Mouse (Mus musculus): Measurements from ENCODE around the gene Rnf220. TPM values are rescaled to one million over a fixed set of nuclear protein-coding genes. Genes with fewer than 3 reads are reported as not detected.
A peak's percentile ranks its signal among the peaks of the same experiment; 100 is the strongest.

The Rnf220 gene
- polyA plus RNA-seq, 1 experiment from 2014 or later: 63.3 TPM

GRCm38 (mm10) chr4:117380558-117380935, 116.3 kb downstream of the Rnf220 start:
- H3K4me2 ChIP-seq: no peak overlapping the region
- H3K9me3 ChIP-seq (ENCODE audit: control insufficient read depth, low read length): no peaks in the 10 kb centered on the region
- H3K36me3 ChIP-seq (ENCODE audit: control insufficient read depth, insufficient read depth, low read length): no peaks in the 10 kb centered on the region
- H3K4me3 ChIP-seq (ENCODE audit: low read depth, low read length): no peak overlapping the region
- 94% methylated on average over 5 of the region's 5 CpGs for WGBS
- H3K9ac ChIP-seq (ENCODE audit: low read length): no peak overlapping the region
- DNase-seq (ENCODE audit: low spot score, missing footprints) (no peak), ATAC-seq (ENCODE audit: low FRiP score) (no peak)
- no peak overlapping the region; the same call in 1 of the 2 replicates for H3K27ac ChIP-seq (ENCODE audit: low read depth, low read length)
- peaks cover 36% of the 10 kb centered on the region for H3K27me3 ChIP-seq (ENCODE audit: control insufficient read depth, insufficient read depth, low read length)
- H3K4me1 ChIP-seq (ENCODE audit: control insufficient read depth, insufficient read depth, low read length): peaks cover 14% of the 10 kb centered on the region

DNA sequence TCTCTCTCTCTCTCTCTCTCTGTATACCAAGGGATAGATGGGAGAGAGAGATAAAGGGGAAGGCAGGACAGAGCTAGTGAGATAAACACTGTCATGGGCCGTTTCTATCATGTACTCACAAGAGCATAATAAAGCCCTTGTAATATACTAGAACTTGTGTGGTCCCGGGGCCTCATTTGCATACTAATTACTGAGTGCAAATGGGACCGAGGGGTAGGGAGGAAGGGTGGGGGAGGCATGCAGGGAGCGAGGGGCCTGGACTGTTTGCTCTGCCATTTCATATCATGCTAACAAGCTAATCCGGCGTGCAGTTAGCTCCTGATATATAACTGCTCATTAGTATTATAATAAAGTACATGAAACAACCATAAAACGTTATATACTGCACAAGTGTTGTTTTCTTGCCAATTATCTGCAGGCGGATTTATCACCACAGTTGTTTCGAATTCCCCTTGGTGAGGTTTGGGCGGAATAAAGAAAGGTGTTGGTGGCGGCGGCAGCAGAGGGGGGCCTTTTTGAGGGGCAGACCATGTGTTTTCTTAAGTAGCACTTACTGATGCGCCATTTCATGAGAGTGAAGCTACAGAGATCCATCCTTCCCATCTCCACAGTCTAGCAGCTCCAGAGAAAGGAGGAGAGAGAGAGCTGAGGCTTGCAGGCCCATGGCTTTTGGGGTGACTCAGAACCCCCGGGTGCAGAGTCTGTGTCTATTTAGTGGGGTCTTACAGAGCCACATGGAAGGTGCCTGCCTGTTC, 116.9 kb downstream of the Rnf220 start:
- 0 out of 2 replicates have a peak, but pooled peaks have one; percentile 52 for ATAC-seq (ENCODE audit: low FRiP score)
- Histone ChIP-seq H3K27me3 (ENCODE audit: control insufficient read depth, insufficient read depth, low read length) (peaks cover 38% of the 10 kb centered on the region), H3K4me1 (ENCODE audit: control insufficient read depth, insufficient read depth, low read length) (peaks cover 14% of the 10 kb centered on the region), H3K9me3 (ENCODE audit: control insufficient read depth, low read length) (no peaks in the 10 kb centered on the region), H3K4me2 (no peak overlapping the region), H3K27ac (ENCODE audit: low read depth, low read length) (no peak overlapping the region), H3K36me3 (ENCODE audit: control insufficient read depth, insufficient read depth, low read length) (no peaks in the 10 kb centered on the region), H3K9ac (ENCODE audit: low read length) (no peak overlapping the region), H3K4me3 (ENCODE audit: low read depth, low read length) (no peak overlapping the region)
- DNase-seq (ENCODE audit: low spot score, missing footprints): no peak
- WGBS: 70% methylated on average over 14 of the region's 14 CpGs

- no peaks in the 10 kb centered on the region for H3K9me3 ChIP-seq (ENCODE audit: control insufficient read depth, low read length)
- peak overlapping the region; percentile 1; the same call in 1 of the 2 replicates for H3K4me3 ChIP-seq (ENCODE audit: low read depth, low read length)
- H3K4me2 ChIP-seq: peak overlapping the region; percentile 21; the same call in 1 of the 2 replicates
- peak overlapping the region; percentile 20 for H3K27ac ChIP-seq (ENCODE audit: low read depth, low read length)
- H3K9ac ChIP-seq (ENCODE audit: low read length): no peak overlapping the region
- H3K36me3 ChIP-seq (ENCODE audit: control insufficient read depth, insufficient read depth, low read length): no peaks in the 10 kb centered on the region
- WGBS: 3% methylated on average over 10 of the region's 10 CpGs
- peaks cover 42% of the 10 kb centered on the region for H3K4me1 ChIP-seq (ENCODE audit: control insufficient read depth, insufficient read depth, low read length)
- DNase-seq (ENCODE audit: low spot score, missing footprints): peak; percentile 94
- peaks cover 71% of the 10 kb centered on the region for H3K27me3 ChIP-seq (ENCODE audit: control insufficient read depth, insufficient read depth, low read length)
- ATAC-seq (ENCODE audit: low FRiP score): no peak
These were observed 122.7 kb downstream of the Rnf220 start for GRCm38 (mm10) chr4:117374078-117374540.

GRCm38 (mm10) chr4:117373324-117374077, 123.4 kb downstream of the Rnf220 start:
- under 1% methylated on average over 14 of the region's 16 CpGs for WGBS

GRCm38 (mm10) chr4:117371896-117372295, 125.0 kb downstream of the Rnf220 start:
- H3K4me3 ChIP-seq (ENCODE audit: low read depth, low read length): no peak overlapping the region
- H3K36me3 ChIP-seq (ENCODE audit: control insufficient read depth, insufficient read depth, low read length): no peaks in the 10 kb centered on the region
- 6% methylated on average over 2 of the region's 2 CpGs for WGBS
- no peak overlapping the region for H3K4me2 ChIP-seq
- peaks cover 84% of the 10 kb centered on the region for H3K27me3 ChIP-seq (ENCODE audit: control insufficient read depth, insufficient read depth, low read length)
- DNase-seq (ENCODE audit: low spot score, missing footprints) (peak; percentile 84), ATAC-seq (ENCODE audit: low FRiP score) (no peak)
- no peaks in the 10 kb centered on the region for H3K9me3 ChIP-seq (ENCODE audit: control insufficient read depth, low read length)
- no peak overlapping the region for H3K9ac ChIP-seq (ENCODE audit: low read length)
- peaks cover 47% of the 10 kb centered on the region for H3K4me1 ChIP-seq (ENCODE audit: control insufficient read depth, insufficient read depth, low read length)
- H3K27ac ChIP-seq (ENCODE audit: low read depth, low read length): no peak overlapping the region

More at GRCm38 (mm10) chr4:117373324-117374077, 123.4 kb downstream of the Rnf220 start:
- Histone ChIP-seq H3K9ac (ENCODE audit: low read length) (peak overlapping the region; percentile 29; the same call in 1 of the 2 replicates), H3K4me2 (peak overlapping the region; percentile 21), H3K27me3 (ENCODE audit: control insufficient read depth, insufficient read depth, low read length) (peaks cover 73% of the 10 kb centered on the region), H3K4me1 (ENCODE audit: control insufficient read depth, insufficient read depth, low read length) (peaks cover 42% of the 10 kb centered on the region), H3K4me3 (ENCODE audit: low read depth, low read length) (peak overlapping the region; percentile 1; the same call in 1 of the 2 replicates), H3K27ac (ENCODE audit: low read depth, low read length) (peak overlapping the region; percentile 53), H3K9me3 (ENCODE audit: control insufficient read depth, low read length) (no peaks in the 10 kb centered on the region), H3K36me3 (ENCODE audit: control insufficient read depth, insufficient read depth, low read length) (no peaks in the 10 kb centered on the region)
- DNase-seq (ENCODE audit: low spot score, missing footprints) (peak; percentile 95), ATAC-seq (ENCODE audit: low FRiP score) (peak; percentile 93)

GRCm38 (mm10) chr4:117370354-117370753, 126.5 kb downstream of the Rnf220 start:
- H3K4me3 ChIP-seq (ENCODE audit: low read depth, low read length): no peak overlapping the region
- DNase-seq (ENCODE audit: low spot score, missing footprints) (peak; percentile 81), ATAC-seq (ENCODE audit: low FRiP score) (no peak)
- no peaks in the 10 kb centered on the region for H3K36me3 ChIP-seq (ENCODE audit: control insufficient read depth, insufficient read depth, low read length)
- no peaks in the 10 kb centered on the region for H3K9me3 ChIP-seq (ENCODE audit: control insufficient read depth, low read length)
- H3K27ac ChIP-seq (ENCODE audit: low read depth, low read length): no peak overlapping the region
- H3K4me2 ChIP-seq: no peak overlapping the region
- H3K4me1 ChIP-seq (ENCODE audit: control insufficient read depth, insufficient read depth, low read length): peaks cover 38% of the 10 kb centered on the region
- peaks cover 72% of the 10 kb centered on the region for H3K27me3 ChIP-seq (ENCODE audit: control insufficient read depth, insufficient read depth, low read length)
- WGBS: 66% methylated on average over 5 of the region's 5 CpGs
- no peak overlapping the region for H3K9ac ChIP-seq (ENCODE audit: low read length)

- peaks cover 69% of the 10 kb centered on the region for H3K27me3 ChIP-seq (ENCODE audit: control insufficient read depth, insufficient read depth, low read length)
- H3K9me3 ChIP-seq (ENCODE audit: control insufficient read depth, low read length): no peaks in the 10 kb centered on the region
- 84% methylated on average over 3 of the region's 3 CpGs for WGBS
- H3K4me2 ChIP-seq: no peak overlapping the region
- ATAC-seq (ENCODE audit: low FRiP score) (no peak), DNase-seq (ENCODE audit: low spot score, missing footprints) (no peak)
- no peaks in the 10 kb centered on the region for H3K36me3 ChIP-seq (ENCODE audit: control insufficient read depth, insufficient read depth, low read length)
- no peak overlapping the region for H3K9ac ChIP-seq (ENCODE audit: low read length)
- no peak overlapping the region for H3K27ac ChIP-seq (ENCODE audit: low read depth, low read length)
- no peak overlapping the region for H3K4me3 ChIP-seq (ENCODE audit: low read depth, low read length)
- H3K4me1 ChIP-seq (ENCODE audit: control insufficient read depth, insufficient read depth, low read length): peaks cover 34% of the 10 kb centered on the region
These were observed 127.3 kb downstream of the Rnf220 start for GRCm38 (mm10) chr4:117369571-117369970.

DNA sequence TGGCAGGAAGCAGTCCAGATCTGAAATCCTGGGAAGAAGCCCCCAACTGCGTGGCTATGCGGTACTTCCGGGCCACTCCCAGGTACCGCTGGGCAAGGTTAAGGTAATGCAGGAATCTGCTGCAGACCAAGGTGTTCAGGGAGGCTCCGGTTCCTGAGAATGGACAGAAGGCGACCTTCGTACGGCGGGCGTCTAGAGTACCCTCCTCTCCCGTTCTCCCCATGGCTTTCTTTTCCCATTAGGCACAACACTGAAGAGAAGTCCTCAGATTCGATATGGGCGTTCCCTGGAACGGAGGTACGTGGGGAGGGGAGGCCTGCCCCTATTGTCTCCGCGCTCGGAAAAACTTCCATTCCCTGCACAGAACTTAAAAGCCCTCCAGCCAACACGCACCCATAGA, 129.5 kb downstream of the Rnf220 start:
- DNase-seq (ENCODE audit: low spot score, missing footprints): peak; percentile 80
- H3K9ac ChIP-seq (ENCODE audit: low read length): no peak overlapping the region
- H3K4me1 ChIP-seq (ENCODE audit: control insufficient read depth, insufficient read depth, low read length): peaks cover 16% of the 10 kb centered on the region
- no peak for ATAC-seq (ENCODE audit: low FRiP score)
- WGBS: 75% methylated on average over 19 of the region's 19 CpGs
- no peaks in the 10 kb centered on the region for H3K9me3 ChIP-seq (ENCODE audit: control insufficient read depth, low read length)
- H3K4me2 ChIP-seq: no peak overlapping the region
- H3K27me3 ChIP-seq (ENCODE audit: control insufficient read depth, insufficient read depth, low read length): peaks cover 68% of the 10 kb centered on the region
- H3K4me3 ChIP-seq (ENCODE audit: low read depth, low read length): no peak overlapping the region
- no peaks in the 10 kb centered on the region for H3K36me3 ChIP-seq (ENCODE audit: control insufficient read depth, insufficient read depth, low read length)
- no peak overlapping the region for H3K27ac ChIP-seq (ENCODE audit: low read depth, low read length)

DNA sequence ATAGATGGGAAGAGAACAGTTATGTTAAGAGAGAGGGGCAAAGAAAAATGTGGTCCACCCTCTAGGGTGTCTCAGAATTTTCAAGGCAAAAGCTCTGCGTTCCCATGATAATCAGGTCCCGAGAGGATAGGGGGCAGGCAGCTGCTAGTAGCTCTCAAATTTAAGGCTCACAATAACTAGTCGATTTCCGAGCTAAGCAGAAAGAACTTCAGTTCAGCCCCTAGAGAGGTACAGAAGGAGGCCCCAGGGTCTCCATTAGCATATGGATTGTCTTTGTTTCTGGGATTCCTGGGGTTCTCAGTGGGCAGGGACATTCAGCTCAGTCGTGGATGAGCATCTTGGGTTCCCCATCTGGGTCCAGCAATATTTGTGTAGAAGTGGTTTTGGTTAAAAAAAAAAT, 134.8 kb downstream of the Rnf220 start:
- Histone ChIP-seq H3K4me1 (ENCODE audit: control insufficient read depth, insufficient read depth, low read length) (peaks cover 22% of the 10 kb centered on the region), H3K9ac (ENCODE audit: low read length) (no peak overlapping the region)

More for the DNA sequence above, 134.8 kb downstream of the Rnf220 start:
- Histone ChIP-seq H3K9me3 (ENCODE audit: control insufficient read depth, low read length) (no peaks in the 10 kb centered on the region), H3K36me3 (ENCODE audit: control insufficient read depth, insufficient read depth, low read length) (no peaks in the 10 kb centered on the region), H3K27ac (ENCODE audit: low read depth, low read length) (no peak overlapping the region; the same call in 1 of the 2 replicates), H3K4me3 (ENCODE audit: low read depth, low read length) (no peak overlapping the region), H3K27me3 (ENCODE audit: control insufficient read depth, insufficient read depth, low read length) (peaks cover 39% of the 10 kb centered on the region), H3K4me2 (no peak overlapping the region; the same call in 1 of the 2 replicates)
- DNase-seq (ENCODE audit: low spot score, missing footprints) (no peak), ATAC-seq (ENCODE audit: low FRiP score) (0 out of 2 replicates have a peak, but pooled peaks have one; percentile 14)
- 9% methylated on average over 5 of the region's 5 CpGs for WGBS
